Mouse (Mus musculus): ENCODE data around the gene Gm20830. TPM values are rescaled to one million over a fixed set of nuclear protein-coding genes. Genes with fewer than 3 reads are reported as not detected.
"Not testable (repeated sequence)": the region's sequence is repeated elsewhere in the genome, so short reads cannot be mapped to it uniquely, and the experiment has no call there.

The Gm20830 gene
- not detected for total RNA-seq (2021)
- long read RNA-seq, experiment 1: 0 reads
- long read RNA-seq, experiment 2: 0 reads

DNA sequence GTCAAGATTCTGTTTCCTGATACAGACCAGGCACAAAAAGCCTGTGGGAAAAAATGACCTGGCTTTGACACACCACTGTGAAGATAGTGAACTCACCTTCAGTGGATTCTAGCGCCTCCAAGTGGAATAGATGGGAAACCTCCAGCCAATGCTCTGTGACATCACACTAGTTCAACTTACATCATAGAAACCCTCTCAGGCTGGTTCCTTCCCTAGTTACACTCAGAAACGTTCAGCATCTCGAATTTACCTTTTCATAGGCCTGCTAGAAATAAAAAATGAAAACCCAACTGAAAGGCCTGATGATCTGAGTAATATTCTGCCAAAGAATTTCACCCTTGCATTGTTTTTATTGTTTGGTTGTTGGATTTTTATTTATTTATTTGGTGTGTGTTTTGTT, at the start of gene Gm20830:
Gm20830 (minus strand) TSS at position 101 of the 400 bp plus-strand sequence.
- DNase-seq (ENCODE audit: low spot score in 2 of 2): not testable (repeated sequence)

Other genes with a start within 250 kb of the Gm20830 start
- not detected for gene Gm21719, start 235.4 kb downstream of the Gm20830 start, total RNA-seq (2021)